Mouse (Mus musculus) lung, postnatal 4 days (tissue): Measurements from ENCODE around the gene Olfr1160.
"Not testable (repeated sequence)": the region's sequence is repeated elsewhere in the genome, so short reads cannot be mapped to it uniquely, and the experiment has no call there.

Source experiments
- DNase-seq, 2 experiments: peaks; one replicate each; pipeline ENCODE4 v3.0.0; 2021

Gene Olfr1160

DNA sequence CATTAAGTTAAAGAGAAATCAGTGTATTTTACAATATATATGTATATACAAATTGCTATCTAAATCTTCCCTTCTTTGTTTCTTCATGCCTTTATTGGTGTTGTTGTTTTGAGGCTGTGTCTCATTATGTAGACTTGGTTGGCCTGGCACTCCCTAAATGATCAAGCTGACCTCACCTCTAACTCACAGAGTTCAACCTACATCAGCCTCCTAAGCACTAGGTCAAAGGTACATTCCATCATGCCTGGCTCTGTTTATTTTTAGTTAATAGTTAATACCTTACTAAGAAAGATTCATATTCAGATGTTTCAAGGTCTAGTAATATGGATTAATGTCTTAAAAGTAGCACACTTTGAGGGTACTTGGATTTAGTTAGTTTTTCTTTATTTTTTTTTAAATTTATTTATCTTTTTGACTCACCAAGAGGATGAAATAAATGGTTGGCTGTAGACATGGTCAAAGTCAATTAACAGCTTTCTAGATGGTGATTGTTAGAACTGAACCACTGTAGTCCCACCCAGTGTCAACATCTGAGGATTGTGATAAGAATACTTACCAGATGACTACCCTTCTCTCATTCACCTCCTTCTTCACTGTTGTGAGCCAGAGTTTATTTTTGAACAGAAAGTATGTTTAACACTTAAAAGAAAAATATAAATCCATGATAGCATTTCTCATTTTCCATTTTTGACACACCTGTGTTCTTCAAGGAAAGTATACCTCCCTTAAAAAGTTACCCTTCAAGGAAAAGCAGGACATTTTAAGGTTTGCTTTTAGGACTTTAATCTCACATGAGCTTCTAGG is at the start of gene Olfr1160:
Olfr1160 (minus strand) TSS at position 754 of the 804 bp plus-strand sequence.
- DNase-seq, result no peak

DNA sequence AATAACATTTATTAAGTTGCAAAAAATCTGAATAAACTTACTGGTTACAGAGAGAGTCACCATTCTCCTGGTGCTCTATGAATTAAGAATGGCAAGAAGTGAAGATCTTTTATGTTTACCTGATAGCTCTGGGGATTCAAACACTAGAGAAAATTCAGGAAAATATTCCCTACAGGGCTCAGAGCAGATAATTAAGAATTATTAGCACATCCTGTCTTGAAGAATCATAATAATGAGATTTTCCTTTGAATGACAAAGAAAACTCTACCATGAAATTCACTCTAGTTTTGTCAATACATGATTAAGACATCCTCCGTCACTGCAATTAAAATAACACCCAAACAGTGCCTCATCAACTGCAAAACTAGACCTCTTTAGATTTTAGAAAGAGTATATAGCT is 43.0 kb upstream of the Olfr1160 start, which contains the start of gene Olfr1162:
Olfr1162 (minus strand) TSS at position 101 of the 400 bp plus-strand sequence.
- no peak for DNase-seq

DNA sequence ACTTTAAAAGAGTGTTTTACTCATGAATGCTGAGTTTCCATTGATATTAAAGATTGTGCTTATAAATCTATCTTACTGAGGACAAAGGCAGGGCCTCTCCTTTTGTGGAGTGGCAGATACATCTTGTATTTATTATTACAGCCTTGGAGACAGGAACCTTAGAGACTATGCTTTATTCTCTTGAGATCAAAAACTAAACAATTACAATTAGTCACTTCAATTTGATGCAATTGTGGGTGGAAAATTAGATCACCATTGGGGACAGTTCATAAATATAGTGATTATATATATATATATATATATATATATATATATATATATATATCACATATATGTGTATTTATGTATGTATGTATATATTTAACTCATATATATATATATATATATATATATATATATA is 29.5 kb upstream of the Olfr1160 start, which contains the start of gene Olfr73:
Olfr73 (minus strand) TSS at position 101 of the 400 bp plus-strand sequence.
- DNase-seq, result no peak

DNA sequence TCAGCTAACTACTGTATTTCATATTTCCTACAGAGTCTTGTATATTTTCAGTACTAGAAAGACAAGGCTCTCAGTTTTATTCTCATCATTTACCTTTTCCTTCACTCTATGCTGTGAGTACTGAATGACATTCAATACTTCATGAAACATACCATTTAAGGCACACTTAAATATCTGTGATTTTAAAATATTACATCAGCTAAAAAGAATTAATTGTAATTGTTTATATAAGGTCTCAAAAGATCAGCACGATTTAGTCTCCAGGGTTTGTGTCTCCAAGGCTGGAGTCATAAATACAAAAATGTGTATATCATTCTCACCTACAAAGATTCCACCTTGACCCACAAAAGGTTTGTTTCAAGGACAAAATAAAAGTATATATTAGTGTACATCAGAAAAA is 14.4 kb upstream of the Olfr1160 start, which contains the start of gene Olfr1161:
Olfr1161 (plus strand) TSS at position 301 of the 400 bp plus-strand sequence.
- DNase-seq, result not testable (repeated sequence)

DNA sequence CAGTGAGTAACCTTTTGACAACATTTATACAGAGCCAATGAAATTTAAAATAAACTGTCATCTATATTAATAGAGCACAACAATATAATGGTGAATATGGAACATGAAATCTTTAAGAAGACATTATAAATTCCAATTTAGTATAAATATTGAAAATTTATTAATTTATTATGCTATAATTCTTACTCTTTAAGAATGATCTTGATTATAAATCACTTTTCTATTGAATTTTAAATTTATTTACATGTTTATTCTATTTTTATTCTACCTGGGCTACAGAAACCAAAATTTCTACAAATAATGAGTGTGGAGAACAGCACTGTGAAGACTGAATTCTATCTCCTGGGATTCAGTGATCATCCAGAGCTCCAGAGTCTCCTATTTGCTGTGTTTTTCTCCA is 18.3 kb downstream of the Olfr1160 start, which contains the start of gene Olfr1158:
Olfr1158 (plus strand) TSS at position 301 of the 400 bp plus-strand sequence.
- no peak for DNase-seq

DNA sequence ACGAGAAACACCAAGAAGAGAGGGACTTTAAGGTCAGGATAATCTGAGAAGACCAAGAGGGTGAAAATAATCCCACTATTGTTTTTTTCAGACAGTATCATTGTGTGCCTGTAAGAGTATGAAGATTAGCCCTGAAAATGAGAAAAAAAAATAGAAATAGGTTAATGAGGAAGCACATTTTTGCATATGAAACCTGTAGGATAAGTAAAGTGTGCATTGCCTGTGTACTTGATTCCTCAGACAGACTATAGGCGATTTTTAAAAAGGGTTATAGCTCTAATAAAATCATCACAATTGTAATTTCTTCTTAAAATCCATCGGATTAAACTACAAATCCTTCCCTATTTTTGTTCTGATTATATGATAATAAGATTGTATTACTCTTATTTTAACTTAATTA is 33.5 kb downstream of the Olfr1160 start, which contains the start of gene Olfr74:
Olfr74 (minus strand) TSS at position 101 of the 400 bp plus-strand sequence.
- DNase-seq, result no peak

DNA sequence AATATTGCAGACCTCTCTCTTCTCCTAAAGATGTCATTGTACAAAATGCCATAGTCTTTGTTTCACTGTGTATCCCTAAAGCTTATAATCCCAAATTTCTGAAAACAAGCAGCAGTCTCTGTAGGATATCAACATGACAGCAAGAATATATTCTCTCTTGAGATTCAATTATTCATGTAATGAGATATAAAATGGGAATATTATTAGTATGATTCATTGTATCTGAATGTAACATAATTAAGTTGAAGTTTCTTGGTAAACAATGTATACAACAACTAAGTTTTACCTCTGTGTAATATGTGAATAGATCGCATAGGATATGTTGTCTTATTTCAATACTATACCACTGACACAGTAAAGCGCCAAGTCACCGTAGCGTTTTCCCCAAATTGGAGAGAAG is 39.9 kb downstream of the Olfr1160 start, which contains the start of gene Olfr1157:
Olfr1157 (minus strand) TSS at position 101 of the 400 bp plus-strand sequence.
- no peak for DNase-seq

DNA sequence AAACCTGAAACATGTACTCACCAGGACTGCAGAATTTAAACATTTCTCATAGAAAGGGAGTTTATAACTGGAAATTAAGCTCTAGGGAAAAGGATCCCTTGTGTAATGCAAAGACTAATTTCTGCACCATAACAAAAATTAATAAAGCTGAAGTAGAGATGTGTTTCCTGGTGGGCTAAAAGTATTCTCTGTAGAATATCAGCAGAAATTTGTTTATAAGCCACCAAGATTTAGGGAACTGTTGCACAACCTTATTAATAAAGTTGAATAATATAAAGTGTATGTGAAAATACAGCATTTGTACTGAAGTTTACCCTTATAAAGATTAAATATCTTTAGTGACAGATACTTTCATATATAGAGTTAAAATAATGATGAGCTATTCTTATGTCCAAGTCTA is 55.1 kb downstream of the Olfr1160 start, which contains the start of gene Olfr1156:
Olfr1156 (minus strand) TSS at position 101 of the 400 bp plus-strand sequence.
- DNase-seq, result no peak
